Mouse (Mus musculus) spleen, adult 18-20 months (tissue): ENCODE results near the gene Mpped2.

Experiments used
- DNase-seq, 2 experiments: peaks; one replicate each; pipeline ENCODE4 v3.0.0; 2022; ENCODE audit warnings: mixed read lengths in 2 of 2

Gene Mpped2

DNA sequence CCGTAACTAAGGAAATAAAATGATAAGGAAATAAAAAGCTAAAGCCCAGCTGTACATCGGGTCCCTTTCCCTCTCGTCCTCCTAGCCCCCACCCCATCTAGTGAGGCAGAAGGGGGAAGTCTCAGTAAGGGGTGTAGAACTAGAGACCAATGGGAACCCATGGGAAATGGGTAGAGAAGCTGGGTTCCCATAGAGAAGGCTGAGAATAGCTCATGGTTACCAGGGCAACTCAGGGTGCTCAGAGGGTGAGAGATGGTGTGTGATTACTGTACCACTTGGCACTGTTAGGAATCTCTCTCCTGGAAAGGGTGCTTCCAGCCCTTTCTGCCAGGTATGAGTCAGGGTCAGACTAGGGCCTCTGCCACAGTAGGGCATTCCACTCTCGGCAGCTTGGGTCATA lies 54.3 kb downstream of the Mpped2 start:
- DNase-seq: no peak

DNA sequence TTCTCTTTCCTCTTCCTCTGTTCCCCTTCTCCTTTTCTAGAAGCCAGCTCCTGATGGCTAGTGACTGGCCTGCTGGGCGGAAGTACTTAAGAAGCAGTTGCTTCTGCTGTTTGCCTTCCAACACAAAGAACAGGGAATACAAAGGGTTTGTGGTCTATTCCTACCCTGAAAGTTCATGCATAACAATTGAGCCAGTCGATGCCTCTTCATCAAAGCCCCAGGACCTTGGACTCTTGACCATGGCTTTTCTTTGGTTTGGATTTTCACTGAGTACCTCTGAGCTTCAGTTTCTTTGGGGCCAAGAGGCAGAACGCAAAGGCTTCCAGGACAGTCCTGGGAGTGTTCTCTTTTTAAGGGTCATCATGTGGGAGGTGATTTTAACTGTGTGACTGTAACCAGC lies 57.8 kb downstream of the Mpped2 start:
- DNase-seq: no peak

DNA sequence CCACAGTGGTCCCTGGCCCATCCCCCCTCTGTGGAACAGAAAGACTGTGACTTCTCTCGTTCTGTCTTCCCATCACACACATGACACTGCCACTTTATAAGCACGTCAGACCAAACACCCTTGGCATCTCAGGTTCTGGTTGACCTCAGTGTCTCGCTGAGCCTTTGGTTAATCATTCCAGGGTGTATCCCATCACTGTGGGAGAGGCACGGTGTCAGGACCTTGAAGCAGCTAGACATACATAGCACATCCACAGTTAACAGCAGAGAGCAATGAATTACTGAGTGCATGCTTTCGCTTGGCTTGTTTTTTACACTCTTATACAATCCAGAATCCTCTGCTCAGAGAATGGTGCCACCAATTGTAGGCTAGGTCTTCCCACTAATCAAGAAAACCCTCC lies 60.6 kb downstream of the Mpped2 start:
- DNase-seq: no peak

DNA sequence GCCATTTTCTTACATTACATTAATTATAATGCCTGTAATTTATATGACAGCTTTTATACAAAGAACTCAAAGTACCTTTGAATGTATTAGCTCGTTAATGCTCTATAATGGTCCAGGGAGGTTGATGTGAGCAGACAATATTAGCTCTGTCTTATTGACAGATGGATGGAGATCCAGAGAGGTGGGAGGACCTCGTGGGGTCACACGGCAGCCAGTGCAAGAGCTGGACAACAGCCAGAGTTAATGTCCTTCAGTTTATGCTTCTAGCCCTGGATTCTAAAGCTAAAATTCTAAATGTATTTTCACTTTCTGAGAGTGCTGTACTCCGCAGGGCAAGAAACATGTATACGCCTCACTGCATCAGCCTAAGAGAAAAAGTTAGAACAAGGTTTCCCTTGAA lies 61.6 kb downstream of the Mpped2 start:
- no peak for DNase-seq

DNA sequence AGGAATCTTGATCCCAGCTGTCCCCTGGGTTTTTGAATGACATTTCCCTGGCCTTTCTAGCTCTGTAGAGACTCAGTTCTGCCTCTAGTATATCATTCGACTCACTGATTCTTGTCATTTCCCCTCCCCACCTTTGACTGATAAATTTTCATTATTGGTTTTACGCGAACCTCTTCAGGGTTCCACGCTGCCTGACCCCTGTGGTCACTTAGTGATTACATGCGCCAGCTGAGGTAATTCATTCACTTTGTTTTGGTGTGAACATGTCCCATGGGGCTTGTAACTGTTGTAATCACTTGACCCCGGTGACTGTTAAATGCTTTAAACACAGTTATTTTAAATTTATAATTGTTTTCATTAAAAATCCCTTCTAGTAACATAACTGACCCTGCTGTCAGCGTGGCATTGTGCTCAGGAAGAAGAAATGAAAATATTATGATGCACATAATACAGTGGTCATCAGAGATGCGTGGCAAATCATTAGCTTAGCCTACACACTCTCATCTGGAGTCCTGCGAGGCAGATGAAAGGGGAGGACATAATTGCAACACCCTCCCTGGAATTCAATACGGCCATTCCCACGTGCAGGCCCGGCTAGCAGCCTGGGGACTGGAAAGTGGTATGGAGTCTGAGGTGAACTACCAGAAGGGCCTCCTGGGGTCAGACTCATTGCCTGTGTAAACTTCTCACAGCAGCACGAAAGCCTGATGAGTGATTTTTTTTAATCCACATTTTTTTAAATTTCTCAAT lies 63.5 kb downstream of the Mpped2 start:
- DNase-seq: no peak

DNA sequence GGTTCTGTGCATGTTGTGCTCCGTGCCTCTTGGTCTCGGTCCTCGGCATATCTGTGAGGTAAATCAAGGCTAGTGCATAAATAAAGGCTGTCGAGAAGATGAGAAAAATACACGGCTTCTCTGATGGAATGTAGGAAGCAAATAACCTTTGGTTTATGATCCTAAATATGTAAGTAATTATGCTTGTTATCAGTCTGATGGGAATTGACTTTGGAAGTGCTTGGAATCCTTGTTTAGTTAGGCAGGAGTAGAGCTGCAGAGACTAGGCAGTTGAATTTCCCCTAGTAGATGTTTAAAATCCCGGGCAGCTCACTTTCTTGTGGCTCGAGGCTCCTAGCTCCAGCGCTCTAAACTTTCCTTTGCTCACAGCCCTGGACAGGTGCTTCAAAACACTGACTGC lies 69.9 kb downstream of the Mpped2 start:
- no peak for DNase-seq

DNA sequence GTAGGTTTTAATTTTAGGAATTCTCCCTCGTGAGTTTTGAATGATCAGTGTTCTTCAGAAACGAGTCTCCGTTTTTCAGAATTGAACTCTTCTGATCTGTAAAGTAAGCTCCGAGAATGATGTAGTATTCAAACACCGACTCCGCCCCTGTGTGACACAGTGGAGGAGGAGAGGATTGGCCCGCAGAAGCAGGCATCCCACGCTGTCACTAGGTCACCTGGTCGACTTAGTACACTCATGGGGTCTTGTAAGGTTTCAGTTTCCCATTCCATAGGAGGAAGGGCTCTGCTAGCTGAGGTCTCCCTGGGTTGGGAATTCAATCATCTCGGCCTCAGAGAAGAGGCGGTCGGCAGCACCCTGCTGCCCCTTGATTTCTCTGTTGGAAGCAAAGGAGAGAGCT lies 76.2 kb downstream of the Mpped2 start:
- no peak for DNase-seq

DNA sequence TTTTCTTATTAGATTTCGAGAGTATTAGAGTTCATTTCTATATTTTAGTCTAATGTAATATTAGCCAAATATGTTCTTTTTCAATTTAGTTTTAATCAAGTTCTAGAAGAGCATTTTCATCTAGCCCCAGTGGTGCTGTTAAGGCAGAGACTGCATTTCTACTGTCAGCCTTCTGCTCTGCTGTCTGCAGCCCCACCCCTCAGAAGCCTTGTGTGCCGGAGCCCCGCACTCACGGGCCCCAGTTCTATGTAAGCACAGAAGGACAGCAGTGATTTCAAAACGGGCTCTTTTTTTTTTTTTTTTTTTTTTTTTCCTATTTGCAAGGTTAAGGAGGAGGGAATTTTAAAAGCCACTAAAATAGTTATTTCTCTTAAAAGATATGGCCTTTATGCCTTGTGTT lies 79.6 kb downstream of the Mpped2 start:
- no peak for DNase-seq

GRCm38 (mm10) chr2:106774251-106775196 lies 81.5 kb downstream of the Mpped2 start:
- no peak for DNase-seq

GRCm38 (mm10) chr2:106775994-106776393 lies 82.9 kb downstream of the Mpped2 start:
- DNase-seq: no peak

GRCm38 (mm10) chr2:106778861-106779516 lies 85.9 kb downstream of the Mpped2 start:
- no peak for DNase-seq

- DNase-seq: no peak
Measured at GRCm38 (mm10) chr2:106781181-106782179, 88.4 kb downstream of the Mpped2 start.

GRCm38 (mm10) chr2:106783311-106783710 lies 90.2 kb downstream of the Mpped2 start:
- DNase-seq: no peak

DNA sequence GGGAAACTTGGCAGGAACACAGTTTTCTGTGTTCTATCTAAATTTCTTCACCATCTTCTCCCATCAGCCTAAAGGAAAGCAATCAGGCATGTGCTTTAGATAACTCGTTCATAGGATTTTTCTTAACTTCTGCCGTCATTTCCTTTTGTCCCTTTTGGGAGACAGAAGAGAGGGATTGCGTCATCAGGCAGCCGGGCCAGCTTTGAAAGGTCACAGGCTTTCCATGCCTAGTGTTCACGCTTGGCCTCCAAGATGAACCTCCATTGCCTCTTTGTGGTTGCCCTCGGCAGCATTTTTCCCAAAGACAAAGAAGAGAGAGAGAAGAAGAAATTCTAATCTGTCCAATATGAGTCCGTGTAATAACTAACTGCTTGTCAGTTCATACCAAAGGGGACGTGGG lies 95.0 kb downstream of the Mpped2 start:
- DNase-seq: no peak

- DNase-seq: no peak
Measured at GRCm38 (mm10) chr2:106788573-106788972, 95.5 kb downstream of the Mpped2 start.

GRCm38 (mm10) chr2:106789694-106790328 lies 96.7 kb downstream of the Mpped2 start:
- no peak for DNase-seq

DNA sequence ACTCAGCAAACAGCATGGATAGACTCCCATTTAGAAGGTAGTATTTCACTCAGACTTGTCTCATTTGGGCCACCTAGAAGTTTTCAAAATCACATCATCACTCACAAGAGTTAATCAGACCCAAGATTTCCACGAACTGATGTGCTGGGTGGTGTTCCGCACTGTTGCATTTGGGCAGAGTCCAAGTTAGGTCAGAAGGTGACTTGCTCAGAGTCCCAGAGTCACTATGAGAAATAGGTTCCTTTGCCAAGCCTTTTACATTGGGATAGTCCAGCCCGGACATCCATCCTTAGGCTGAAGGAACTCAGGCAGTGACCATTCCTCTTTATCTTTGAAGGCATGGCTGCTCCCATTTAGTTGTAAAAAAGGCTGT lies 97.2 kb downstream of the Mpped2 start:
- DNase-seq: no peak

DNA sequence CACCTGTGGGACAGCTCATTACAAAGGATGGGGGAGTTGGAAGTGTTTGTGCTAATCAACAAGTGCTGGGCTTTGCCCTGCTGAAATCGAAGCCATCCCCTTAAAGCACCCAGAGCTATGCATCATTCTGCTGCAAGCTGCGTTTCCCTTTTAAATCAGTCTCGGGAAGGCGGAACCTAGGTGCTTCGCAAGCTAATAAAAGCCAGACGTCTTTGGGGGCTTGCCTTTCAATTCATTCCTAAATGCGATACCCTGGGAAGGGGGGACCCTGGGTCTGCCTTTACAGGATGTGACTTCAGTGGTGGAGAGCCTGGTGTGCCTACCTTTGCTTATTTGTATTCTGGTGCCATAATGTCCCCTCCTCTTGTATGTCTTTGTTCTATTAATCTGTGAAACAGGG lies 103.2 kb downstream of the Mpped2 start:
- no peak for DNase-seq

- no peak for DNase-seq
Measured at GRCm38 (mm10) chr2:106797855-106798254, 104.8 kb downstream of the Mpped2 start.

GRCm38 (mm10) chr2:106798824-106799223 lies 105.8 kb downstream of the Mpped2 start:
- DNase-seq: no peak

- no peak for DNase-seq
Measured at GRCm38 (mm10) chr2:106815898-106816297, 122.8 kb downstream of the Mpped2 start.

DNA sequence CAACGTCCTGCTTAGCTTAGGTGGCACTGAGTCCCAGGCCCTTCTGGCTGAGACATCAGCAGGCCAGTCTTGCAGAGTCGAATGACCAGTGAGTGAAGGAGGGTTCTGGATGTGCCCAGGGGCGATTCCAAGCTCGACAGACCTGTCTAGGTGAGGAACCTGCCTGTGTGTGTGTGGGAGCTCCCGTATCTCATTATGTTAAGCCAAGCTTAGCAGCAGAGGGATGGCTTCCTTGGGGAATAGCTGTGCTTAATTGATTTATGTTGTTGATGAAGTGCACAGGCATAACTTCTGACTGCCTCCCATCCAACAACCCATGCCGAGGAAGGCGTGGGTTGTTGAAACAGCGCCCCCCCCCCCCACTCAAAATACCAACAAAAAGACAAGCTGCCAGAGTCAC lies 128.2 kb downstream of the Mpped2 start:
- no peak for DNase-seq
